Mouse (Mus musculus) embryonic facial prominence, embryonic 14.5 days (tissue): ENCODE results near the gene Ttll12. TPM values are rescaled to one million over a fixed set of nuclear protein-coding genes. Genes with fewer than 3 reads are reported as not detected.
A peak's percentile ranks its signal among the peaks of the same experiment; 100 is the strongest.

ENCODE experiments used
- ATAC-seq: fragments of 200-750 bp; cut with Nextera tagmentation; 2 replicates; pipeline ENCODE4 v1.8.0; 2017; ENCODE audit warnings: low read depth, moderate number of reproducible peaks, moderate TSS enrichment
- DNase-seq: peaks from one replicate; pipeline ENCODE4 v3.0.0-alpha.2; 2015; ENCODE audit warnings: low spot score
- H3K27ac ChIP-seq: fragments of 300-500 bp; sonication (generic); replicated peaks from 2 replicates; pipeline ENCODE4 v1.5.1; 2014; ENCODE audit warnings: low read depth, mild to moderate bottlenecking, low read length, moderate library complexity
- H3K27me3 ChIP-seq: fragments of 300-500 bp; sonication (generic); replicated peaks from 2 replicates; pipeline ENCODE4 v1.6.1; 2014; ENCODE audit warnings: low read length; ENCODE audit not compliant: control insufficient read depth, insufficient read depth
- H3K36me3 ChIP-seq: fragments of 300-500 bp; sonication (generic); 2 replicates; pipeline ENCODE4 v1.6.1; 2014; ENCODE audit warnings: low read length, mixed read lengths; ENCODE audit not compliant: control insufficient read depth, insufficient read depth
- H3K4me1 ChIP-seq: fragments of 300-500 bp; sonication (generic); 2 replicates; pipeline ENCODE4 v1.6.1; 2014; ENCODE audit warnings: antibody characterized with exemption, low read length; ENCODE audit not compliant: control insufficient read depth, insufficient read depth
- H3K4me2 ChIP-seq: fragments of 300-500 bp; sonication (generic); 2 replicates; pipeline ENCODE4 v1.6.1; 2014; ENCODE audit warnings: low read depth, mild to moderate bottlenecking, low read length, moderate library complexity, mixed read lengths
- H3K4me3 ChIP-seq: fragments of 300-500 bp; sonication (generic); 2 replicates; pipeline ENCODE4 v1.5.1; 2014; ENCODE audit warnings: low read depth, mild to moderate bottlenecking, low read length
- H3K9ac ChIP-seq: fragments of 300-500 bp; sonication (generic); 2 replicates; pipeline ENCODE4 v1.6.1; 2014; ENCODE audit warnings: low read depth, mild to moderate bottlenecking, low read length, moderate library complexity, mixed read lengths
- H3K9me3 ChIP-seq: fragments of 300-500 bp; sonication (generic); 2 replicates; pipeline ENCODE4 v1.6.1; 2016; ENCODE audit warnings: low read length; ENCODE audit not compliant: control insufficient read depth
- WGBS: fragments of 180-500 bp; shearing (Covaris S2); extraction: QIAGEN DNeasy Blood & Tissue Kit; methylation state at CpG from one replicate; pipeline ENCODE4 v1.1.7; 2014; 5-methylcytosine and 5-hydroxymethylcytosine counted together
- polyA plus RNA-seq: library from polyadenylated mRNA; unstranded; fragments of >200 nt; fragmentation: Nextera tagmentation; extraction: Ambion mirVana; gene quantifications from 2 replicates; pipeline ENCODE4 v1.2.1, GENCODE M21; 2014

Ttll12 gene
- polyA plus RNA-seq, 1 experiment from 2014 or later: 30.7 TPM

DNA sequence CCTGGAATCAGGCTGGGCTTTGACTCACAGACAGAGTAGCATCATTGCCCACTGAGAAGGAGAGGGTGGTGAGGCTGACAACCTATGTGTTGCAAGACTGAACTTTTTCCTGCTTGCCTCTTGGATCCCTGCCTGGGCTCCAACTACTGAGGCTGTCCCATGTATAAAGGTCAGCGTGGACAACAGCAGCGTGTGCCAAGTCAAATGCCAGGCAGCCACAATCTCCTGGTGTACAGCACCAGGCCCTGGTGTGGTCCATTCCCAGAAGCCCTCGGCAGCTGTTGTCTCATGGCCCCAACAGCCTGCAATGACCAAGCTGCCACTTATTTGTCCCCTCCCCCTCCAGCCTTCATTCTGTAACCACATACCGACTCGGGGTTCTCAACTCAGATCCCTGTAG is 23.3 kb downstream of the Ttll12 start:
- Histone ChIP-seq H3K36me3 (peaks cover 27% of the 10 kb centered on the region), H3K27me3 (no peaks in the 10 kb centered on the region), H3K27ac (no peak overlapping the region), H3K9me3 (no peaks in the 10 kb centered on the region), H3K4me3 (no peak overlapping the region), H3K9ac (no peak overlapping the region), H3K4me1 (no peaks in the 10 kb centered on the region), H3K4me2 (no peak overlapping the region)
- WGBS: 84% methylated on average over 5 of the region's 5 CpGs
- no peak for DNase-seq
- ATAC-seq: no peak

DNA sequence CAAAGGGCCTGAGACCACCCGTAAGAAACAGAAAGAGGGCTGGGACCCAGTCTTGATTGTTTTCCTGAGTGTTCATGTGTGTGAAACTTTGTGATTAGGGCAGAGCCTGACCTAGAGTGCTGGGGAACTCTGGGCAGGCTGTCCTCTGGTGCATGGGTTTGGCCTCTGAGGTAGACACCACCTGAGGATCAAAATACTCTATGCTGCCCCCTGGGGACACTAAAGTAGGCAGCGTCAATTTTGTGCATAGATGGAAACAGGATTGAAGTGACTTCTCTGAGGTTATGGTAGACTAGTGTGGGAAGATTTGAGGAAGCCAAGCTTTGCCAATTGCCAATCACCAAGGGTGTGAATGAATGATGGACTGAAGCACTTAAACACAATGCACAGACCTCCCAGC is 24.3 kb downstream of the Ttll12 start:
- Histone ChIP-seq H3K4me1 (no peaks in the 10 kb centered on the region), H3K27ac (no peak overlapping the region), H3K4me3 (no peak overlapping the region), H3K9ac (no peak overlapping the region), H3K9me3 (no peaks in the 10 kb centered on the region), H3K4me2 (no peak overlapping the region), H3K27me3 (no peaks in the 10 kb centered on the region), H3K36me3 (peaks cover 17% of the 10 kb centered on the region; the same call in 1 of the 2 replicates)
- ATAC-seq: no peak
- no peak for DNase-seq
- 62% methylated on average over 2 of the region's 2 CpGs for WGBS

DNA sequence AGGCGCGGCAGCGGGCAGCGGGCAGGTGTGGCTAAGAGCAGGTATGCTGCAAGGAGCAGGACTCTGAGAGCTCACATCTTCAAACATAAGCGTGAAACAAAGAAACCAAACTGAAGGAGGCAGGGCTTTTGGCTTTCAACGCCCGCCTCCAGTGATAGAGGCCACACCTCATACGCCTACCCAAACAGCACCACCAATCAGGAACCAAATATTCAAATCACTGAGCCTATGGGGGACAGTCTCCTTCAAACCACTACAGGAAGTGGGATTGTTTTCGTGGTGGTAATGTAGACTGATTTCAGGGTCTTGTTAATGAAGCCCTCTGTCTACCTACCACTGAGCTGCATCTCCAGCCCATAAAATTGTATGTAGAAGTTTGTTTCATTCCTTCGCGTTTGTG is 25.3 kb downstream of the Ttll12 start:
- 55% methylated on average over 11 of the region's 11 CpGs for WGBS

GRCm38 (mm10) chr15:83568544-83568943 is 26.4 kb downstream of the Ttll12 start:
- Histone ChIP-seq H3K9ac (no peak overlapping the region), H3K27me3 (no peaks in the 10 kb centered on the region), H3K9me3 (no peaks in the 10 kb centered on the region), H3K4me1 (peaks cover 5% of the 10 kb centered on the region; the same call in 1 of the 2 replicates), H3K27ac (no peak overlapping the region), H3K36me3 (no peaks in the 10 kb centered on the region), H3K4me3 (no peak overlapping the region), H3K4me2 (no peak overlapping the region)
- no peak for DNase-seq
- WGBS: 94% methylated on average over 5 of the region's 5 CpGs
- ATAC-seq: no peak

More for the DNA sequence above, 25.3 kb downstream of the Ttll12 start:
- Histone ChIP-seq H3K27me3 (no peaks in the 10 kb centered on the region), H3K4me1 (no peaks in the 10 kb centered on the region), H3K27ac (no peak overlapping the region), H3K36me3 (peaks cover 7% of the 10 kb centered on the region; the same call in 1 of the 2 replicates), H3K9me3 (no peaks in the 10 kb centered on the region), H3K9ac (no peak overlapping the region), H3K4me2 (no peak overlapping the region), H3K4me3 (no peak overlapping the region)
- DNase-seq (no peak), ATAC-seq (no peak)

DNA sequence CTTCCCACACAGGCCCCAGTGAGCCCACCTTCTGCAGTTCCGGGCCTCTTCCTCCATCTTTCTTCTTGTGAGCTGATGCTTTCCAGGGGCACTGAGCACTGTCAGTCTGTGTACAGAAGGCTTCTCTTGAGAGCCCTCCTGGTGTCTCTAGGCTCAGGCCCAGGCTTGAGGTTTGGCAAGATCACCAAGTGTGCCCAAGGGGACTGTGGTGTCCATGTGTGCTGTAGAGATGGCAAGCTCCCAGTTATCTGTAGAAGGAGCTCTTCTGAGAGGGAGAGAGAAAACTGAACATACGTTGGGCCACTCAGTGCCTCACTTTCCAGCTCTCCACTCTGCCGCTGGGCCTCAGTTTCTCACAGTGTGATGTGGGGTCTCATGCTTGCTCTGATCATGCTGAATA is 27.2 kb downstream of the Ttll12 start:
- 91% methylated on average over 3 of the region's 3 CpGs for WGBS
- Histone ChIP-seq H3K4me1 (peaks cover 11% of the 10 kb centered on the region; the same call in 1 of the 2 replicates), H3K4me2 (no peak overlapping the region), H3K36me3 (no peaks in the 10 kb centered on the region), H3K9ac (no peak overlapping the region), H3K27ac (no peak overlapping the region), H3K4me3 (no peak overlapping the region), H3K9me3 (no peaks in the 10 kb centered on the region), H3K27me3 (no peaks in the 10 kb centered on the region)
- ATAC-seq (no peak), DNase-seq (no peak)

- no peaks in the 10 kb centered on the region for H3K9me3 ChIP-seq
- WGBS: 72% methylated on average over 5 of the region's 5 CpGs
- no peak overlapping the region for H3K27ac ChIP-seq
- no peak overlapping the region for H3K4me3 ChIP-seq
- no peak for DNase-seq
- no peaks in the 10 kb centered on the region for H3K27me3 ChIP-seq
- no peaks in the 10 kb centered on the region for H3K36me3 ChIP-seq
- no peak for ATAC-seq
- H3K9ac ChIP-seq: no peak overlapping the region
- peaks cover 11% of the 10 kb centered on the region; the same call in 1 of the 2 replicates for H3K4me1 ChIP-seq
- H3K4me2 ChIP-seq: no peak overlapping the region
These were observed 29.0 kb downstream of the Ttll12 start for GRCm38 (mm10) chr15:83566006-83566405.

- ATAC-seq (no peak), DNase-seq (no peak)
- Histone ChIP-seq H3K9ac (no peak overlapping the region), H3K27me3 (no peaks in the 10 kb centered on the region), H3K27ac (no peak overlapping the region), H3K4me3 (no peak overlapping the region), H3K4me1 (peaks cover 11% of the 10 kb centered on the region; the same call in 1 of the 2 replicates), H3K9me3 (no peaks in the 10 kb centered on the region), H3K4me2 (no peak overlapping the region), H3K36me3 (no peaks in the 10 kb centered on the region)
- WGBS: 75% methylated on average over 3 of the region's 3 CpGs
These were observed 29.5 kb downstream of the Ttll12 start for GRCm38 (mm10) chr15:83565434-83565833.

GRCm38 (mm10) chr15:83563857-83564651 is 30.9 kb downstream of the Ttll12 start:
- 3% methylated on average over 27 of the region's 27 CpGs for WGBS
- ATAC-seq: peak; percentile 44; the same call in 1 of the 2 replicates

More at GRCm38 (mm10) chr15:83563857-83564651, 30.9 kb downstream of the Ttll12 start:
- peak overlapping the region; percentile 58 for H3K9ac ChIP-seq
- peak overlapping the region; percentile 23 for H3K27ac ChIP-seq
- H3K9me3 ChIP-seq: no peaks in the 10 kb centered on the region
- DNase-seq: peak; percentile 69
- no peaks in the 10 kb centered on the region for H3K36me3 ChIP-seq
- peak overlapping the region; percentile 97 for H3K4me2 ChIP-seq
- no peaks in the 10 kb centered on the region for H3K27me3 ChIP-seq
- H3K4me1 ChIP-seq: peaks cover 11% of the 10 kb centered on the region; the same call in 1 of the 2 replicates
- H3K4me3 ChIP-seq: peak overlapping the region; percentile 45
